In the genomic region with DNA sequence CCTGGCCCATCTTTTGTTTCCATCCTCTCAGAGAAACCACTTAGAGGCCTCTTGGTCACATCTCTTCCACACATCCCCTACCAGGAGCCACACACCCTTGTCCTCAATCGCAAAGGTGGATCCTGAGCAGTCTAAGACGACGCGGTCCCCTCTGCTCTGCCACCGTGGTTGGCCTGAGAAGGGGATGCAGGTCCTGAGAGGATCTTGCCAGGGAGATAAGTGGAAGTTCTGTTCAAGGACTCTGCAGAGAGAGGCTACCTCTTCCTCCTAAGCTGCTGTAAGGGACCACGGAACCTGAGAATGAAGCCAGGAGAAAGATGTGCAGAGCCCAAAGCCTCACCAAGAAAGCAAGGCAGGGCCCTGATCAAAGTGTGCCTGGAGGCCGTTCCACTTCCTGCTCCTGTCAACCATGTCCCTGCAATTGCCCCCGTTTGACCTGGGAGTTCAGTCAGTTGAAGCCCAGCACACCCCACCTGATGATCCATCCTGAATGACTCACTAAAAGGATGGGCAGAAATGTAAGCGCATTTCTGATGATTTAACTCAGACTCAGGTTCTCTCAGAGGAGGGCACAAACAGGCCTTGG, we compare ENCODE assay signal across 29 mouse cellular contexts. TPM values are rescaled to one million over a fixed set of nuclear protein-coding genes. Genes with fewer than 3 reads are reported as not detected.
DNase-seq lines count a peak whose midpoint lies in the region; ATAC-seq and TF ChIP-seq lines count a peak whose summit lies in the region.
"Had no signal": no experiment of that assay in that cellular context is flagged by ENCODE, and none has a peak within 500 bp of the region (broad histone marks: within the 10 kb centered on the region; RNA-seq: fewer than 3 reads in every experiment).

No protein-coding gene starts in this region.

- no peaks in the 10 kb centered on the region for H3K36me3 ChIP-seq in forebrain, embryonic 10.5 days (replicated peaks)
- H3K36me3 ChIP-seq in forebrain, embryonic 12.5 days (replicated peaks) = no peaks in the 10 kb centered on the region
- no peaks in the 10 kb centered on the region for H3K36me3 ChIP-seq in hindbrain, postnatal 0 days (ENCODE audit: insufficient read depth, low read length)
- H3K36me3 ChIP-seq in hindbrain, embryonic 13.5 days = no peaks in the 10 kb centered on the region
- no peaks in the 10 kb centered on the region for H3K36me3 ChIP-seq in limb, embryonic 10.5 days
- H3K36me3 ChIP-seq: embryonic facial prominence, embryonic 15.5 days; liver, embryonic 12.5 days; midbrain, embryonic 12.5 days; neural tube, embryonic 12.5 days had no signal

- H3K9me3 ChIP-seq in forebrain, embryonic 10.5 days = no peaks in the 10 kb centered on the region
- no peaks in the 10 kb centered on the region for H3K9me3 ChIP-seq in forebrain, embryonic 12.5 days
- H3K9me3 ChIP-seq in hindbrain, postnatal 0 days (ENCODE audit: low read length) = no peaks in the 10 kb centered on the region
- H3K9me3 ChIP-seq in hindbrain, embryonic 13.5 days = no peaks in the 10 kb centered on the region
- H3K9me3 ChIP-seq in limb, embryonic 10.5 days (replicated peaks) = no peaks in the 10 kb centered on the region
- H3K9me3 ChIP-seq: embryonic facial prominence, embryonic 15.5 days; G1E; liver, embryonic 12.5 days; midbrain, embryonic 12.5 days; neural tube, embryonic 12.5 days had no signal

- ATAC-seq in forebrain, embryonic 12.5 days (ENCODE audit: low FRiP score) = no peak
- ATAC-seq in hindbrain, postnatal 0 days = peak; percentile 24; the same call in 1 of the 2 replicates
- ATAC-seq in hindbrain, embryonic 13.5 days (ENCODE audit: low FRiP score) = no peak
- ATAC-seq: forebrain, embryonic 16.5 days; intestine, embryonic 16.5 days; liver, embryonic 12.5 days; liver, postnatal 0 days had no signal

- H3K4me3 ChIP-seq in forebrain, embryonic 10.5 days = no peak overlapping the region
- H3K4me3 ChIP-seq in forebrain, embryonic 12.5 days (replicated peaks) = no peak overlapping the region
- no peak overlapping the region for H3K4me3 ChIP-seq in hindbrain, postnatal 0 days (ENCODE audit: low read length)
- no peak overlapping the region for H3K4me3 ChIP-seq in hindbrain, embryonic 13.5 days
- H3K4me3 ChIP-seq in limb, embryonic 10.5 days = no peak overlapping the region
- H3K4me3 ChIP-seq: embryonic facial prominence, embryonic 15.5 days; layer of hippocampus, adult 2 months; liver, embryonic 12.5 days; megakaryocyte, embryonic 14.5 days; midbrain, embryonic 12.5 days; myocyte; neural tube, embryonic 12.5 days had no signal

- TF ChIP-seq CTCF in hindbrain, postnatal 0 days (IDR thresholded peaks at IDR 0.05; ENCODE audit: low read depth) = no peak

- 0 out of 2 replicates have a peak overlapping the region, but pooled peaks have one; percentile 30 for H3K27ac ChIP-seq in forebrain, embryonic 10.5 days
- no peak overlapping the region for H3K27ac ChIP-seq in forebrain, embryonic 12.5 days
- no peak overlapping the region for H3K27ac ChIP-seq in hindbrain, postnatal 0 days
- no peak overlapping the region for H3K27ac ChIP-seq in hindbrain, embryonic 13.5 days
- no peak overlapping the region for H3K27ac ChIP-seq in limb, embryonic 10.5 days
- H3K27ac ChIP-seq: layer of hippocampus, adult 2 months; liver, embryonic 12.5 days; midbrain, embryonic 12.5 days; neural tube, embryonic 12.5 days; stomach, postnatal 0 days had no signal

- no peak overlapping the region for H3K9ac ChIP-seq in forebrain, embryonic 12.5 days
- H3K9ac ChIP-seq in hindbrain, postnatal 0 days (replicated peaks; ENCODE audit: low read length) = no peak overlapping the region
- no peak overlapping the region for H3K9ac ChIP-seq in hindbrain, embryonic 13.5 days
- H3K9ac ChIP-seq: embryonic facial prominence, embryonic 15.5 days; liver, embryonic 12.5 days; liver, postnatal 0 days; midbrain, embryonic 12.5 days; neural tube, embryonic 12.5 days had no signal

- no peaks in the 10 kb centered on the region for H3K27me3 ChIP-seq in forebrain, embryonic 10.5 days (ENCODE audit: poor library complexity, severe bottlenecking)
- H3K27me3 ChIP-seq in forebrain, embryonic 12.5 days = no peaks in the 10 kb centered on the region
- no peaks in the 10 kb centered on the region for H3K27me3 ChIP-seq in hindbrain, postnatal 0 days (ENCODE audit: insufficient read depth, low read length)
- H3K27me3 ChIP-seq in hindbrain, embryonic 13.5 days = no peaks in the 10 kb centered on the region
- 0 out of 2 replicates have a peak, but pooled peaks cover 3% of the 10 kb centered on the region for H3K27me3 ChIP-seq in limb, embryonic 10.5 days (ENCODE audit: low read depth, poor library complexity, severe bottlenecking)
- H3K27me3 ChIP-seq: embryonic facial prominence, embryonic 15.5 days; liver, embryonic 12.5 days; midbrain, embryonic 12.5 days; neural tube, embryonic 12.5 days had no signal

- no peak overlapping the region for H3K4me2 ChIP-seq in forebrain, embryonic 12.5 days
- H3K4me2 ChIP-seq in hindbrain, postnatal 0 days (ENCODE audit: low read depth, low read length) = no peak overlapping the region
- no peak overlapping the region for H3K4me2 ChIP-seq in hindbrain, embryonic 13.5 days
- H3K4me2 ChIP-seq: embryonic facial prominence, embryonic 15.5 days; heart, embryonic 11.5 days; liver, embryonic 12.5 days; midbrain, embryonic 12.5 days; neural tube, embryonic 12.5 days had no signal

- H3K4me1 ChIP-seq in forebrain, embryonic 10.5 days = peaks cover 20% of the 10 kb centered on the region
- H3K4me1 ChIP-seq in forebrain, embryonic 12.5 days = peaks cover 9% of the 10 kb centered on the region
- 0 out of 2 replicates have a peak, but pooled peaks cover 3% of the 10 kb centered on the region for H3K4me1 ChIP-seq in hindbrain, postnatal 0 days (ENCODE audit: insufficient read depth, low read length)
- peaks cover 19% of the 10 kb centered on the region for H3K4me1 ChIP-seq in hindbrain, embryonic 13.5 days (replicated peaks)
- peaks cover 10% of the 10 kb centered on the region for H3K4me1 ChIP-seq in limb, embryonic 10.5 days
- H3K4me1 ChIP-seq: liver, embryonic 12.5 days had no signal

- DNase-seq in forebrain, embryonic 10.5 days (ENCODE audit: extremely low spot score, low spot score) = no peak
- no peak for DNase-seq in hindbrain, postnatal 0 days (ENCODE audit: low spot score)
- DNase-seq in 3T3-L1 (ENCODE audit: low read depth, low spot score) = peak; percentile 21
- DNase-seq in limb, embryonic 10.5 days (ENCODE audit: low spot score) = peak; percentile 29
- no peak for DNase-seq in frontal cortex, adult 2 months (ENCODE audit: extremely low spot score in 1 of 2, low spot score in 1 of 2)
- DNase-seq: adrenal gland, postnatal 10 days; cerebellum, adult 11 months; cerebellum, adult 9-10 months; gastrocnemius, postnatal 10 days; kidney, adult 9 months; kidney, postnatal 36 days; liver, postnatal 0 days; lung, postnatal 36 days; right cerebral cortex, postnatal 4 days; thymus, postnatal 36 days had no signal

- WGBS in forebrain, embryonic 10.5 days = 82% methylated on average over 9 of the region's 9 CpGs
- WGBS in forebrain, embryonic 12.5 days = 88% methylated on average over 9 of the region's 9 CpGs
- 84% methylated on average over 9 of the region's 9 CpGs for WGBS in hindbrain, postnatal 0 days
- 89% methylated on average over 9 of the region's 9 CpGs for whole genome bisulfite sequencing in hindbrain, embryonic 13.5 days
- WGBS in limb, embryonic 10.5 days = 67% methylated on average over 9 of the region's 9 CpGs

RNA-seq across cellular contexts. Expression of gene Fam49b, which starts 46.9 kb away (rescaled TPM):
- 87.6 and 88.8 TPM in 2 replicates for polyA plus RNA-seq in forebrain, embryonic 10.5 days (2016; fragmentation: Nextera tagmentation; extraction: Ambion mirVana)
- 101 and 106 TPM in 2 replicates for polyA plus RNA-seq in forebrain, embryonic 12.5 days (2016; fragmentation: Nextera tagmentation; extraction: Ambion mirVana)
- total RNA-seq in hindbrain, postnatal 0 days (2014; rRNA removed) = 86.9 and 95.4 TPM in 2 replicates
- 126 and 131 TPM in 2 replicates for polyA plus RNA-seq in hindbrain, postnatal 0 days (2015; fragmentation: Nextera tagmentation; extraction: Ambion mirVana)
- polyA plus RNA-seq in hindbrain, embryonic 13.5 days (2015; fragmentation: Nextera tagmentation; extraction: Ambion mirVana) = 109 and 113 TPM in 2 replicates
- polyA plus RNA-seq in limb, embryonic 10.5 days (2016; fragmentation: Nextera tagmentation; extraction: Ambion mirVana) = 66.5 and 71.0 TPM in 2 replicates
- polyA plus RNA-seq in frontal cortex, adult 2 months (2012; rRNA removed) = 114 and 116 TPM in 2 replicates

Comparison
In these comparisons a context has a peak if more than half of its experiments do, and no peak if none do; other contexts are left out.
1. DNase-seq: peak in 3T3-L1 (single experiment) and limb, embryonic 10.5 days (single experiment); none in forebrain, embryonic 10.5 days (single experiment), hindbrain, postnatal 0 days (single experiment) and frontal cortex, adult 2 months (0 of 2).